Mouse (Mus musculus): ENCODE measurements around the gene Olfr597.
"Not testable (repeated sequence)": the region's sequence is repeated elsewhere in the genome, so short reads cannot be mapped to it uniquely, and the experiment has no call there.

Olfr597 gene

DNA sequence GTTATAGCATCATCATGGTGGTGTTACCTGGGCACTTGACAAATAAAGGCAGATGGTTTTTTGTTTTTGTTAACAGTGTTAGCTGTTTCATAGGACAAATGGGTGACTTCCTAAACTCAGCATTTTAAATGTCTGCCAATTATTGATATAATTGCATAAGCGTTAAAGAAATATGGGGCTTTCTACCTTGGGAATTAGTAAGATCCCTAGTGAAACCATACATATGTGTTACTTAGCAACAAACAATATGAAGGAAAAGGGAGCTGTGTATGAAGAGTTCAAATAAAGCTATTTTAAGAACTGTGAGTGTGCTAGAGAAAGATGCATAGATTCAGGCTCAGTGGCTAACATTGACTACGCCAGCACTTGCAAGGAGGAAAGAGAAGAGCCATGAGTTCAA is at the start of gene Olfr597:
Gene Olfr597 (plus strand): TSS at position 301 of the 400 bp plus-strand sequence.
- not testable (repeated sequence) for ATAC-seq (ENCODE audit: low TSS enrichment)

DNA sequence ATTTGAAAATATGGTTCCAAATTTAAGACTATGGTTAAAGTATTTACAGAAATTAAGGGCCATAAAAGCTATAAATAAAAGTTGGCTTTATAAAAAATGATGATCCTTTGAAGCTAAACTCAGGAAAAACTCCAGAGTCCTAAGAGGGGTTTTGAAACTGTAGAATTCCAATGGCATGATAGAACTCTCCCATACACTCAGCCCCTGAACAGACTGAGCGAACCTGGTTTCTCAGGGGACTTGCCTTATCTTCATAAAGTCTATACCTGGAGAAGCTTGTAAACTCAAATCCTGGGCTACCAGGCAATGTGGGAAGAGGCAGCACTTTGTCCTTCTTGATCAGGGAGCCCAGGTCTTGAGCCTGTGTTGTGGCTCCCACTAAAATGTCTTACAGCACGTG is 10.8 kb upstream of the Olfr597 start, which contains the start of gene Olfr596:
Gene Olfr596 (plus strand): TSS at position 301 of the 400 bp plus-strand sequence.
- ATAC-seq (ENCODE audit: low TSS enrichment), result not testable (repeated sequence)

DNA sequence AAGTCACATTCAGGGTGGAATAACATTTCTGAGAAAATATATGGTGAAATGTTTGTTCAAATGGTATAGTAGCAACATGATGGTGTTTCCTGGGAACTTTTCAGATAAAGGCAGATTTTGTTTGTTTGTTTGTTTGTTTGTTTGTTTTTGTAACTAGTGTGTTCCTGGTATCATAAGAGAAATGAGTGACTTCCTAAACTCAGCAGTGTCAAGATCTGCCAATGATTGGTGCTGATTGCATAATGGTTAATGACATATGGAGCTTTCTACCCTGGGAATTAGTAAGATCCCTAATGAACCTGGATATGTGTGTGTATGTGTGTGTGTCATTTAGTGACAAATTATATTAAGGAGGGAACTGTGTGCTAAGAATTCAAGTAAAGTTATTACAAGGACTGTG is 7.2 kb downstream of the Olfr597 start, which contains the start of gene Olfr598:
Gene Olfr598 (plus strand): TSS at position 301 of the 400 bp plus-strand sequence.
- ATAC-seq (ENCODE audit: low TSS enrichment), result no peak

DNA sequence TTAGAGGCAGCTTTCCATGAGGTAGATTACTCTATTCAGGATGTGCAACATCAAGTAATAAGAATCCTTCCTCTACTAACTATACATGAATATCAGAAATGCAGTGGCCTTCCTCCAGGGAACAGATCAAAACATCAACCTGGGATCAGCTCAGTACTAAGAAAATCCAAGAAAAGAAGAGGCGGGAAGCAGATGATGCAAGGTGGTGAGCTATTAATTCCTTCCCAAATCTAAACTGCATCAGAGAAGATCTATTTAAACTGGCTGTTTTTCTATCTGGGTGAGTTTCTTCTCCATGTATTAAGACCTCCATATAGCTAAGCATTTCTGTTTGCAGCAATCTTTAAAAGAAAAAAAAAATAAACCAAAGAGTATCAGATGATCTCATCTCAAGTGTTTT is 19.5 kb downstream of the Olfr597 start, which contains the start of gene Olfr599:
Gene Olfr599 (plus strand): TSS at position 301 of the 400 bp plus-strand sequence.
- no peak for ATAC-seq (ENCODE audit: low TSS enrichment)

DNA sequence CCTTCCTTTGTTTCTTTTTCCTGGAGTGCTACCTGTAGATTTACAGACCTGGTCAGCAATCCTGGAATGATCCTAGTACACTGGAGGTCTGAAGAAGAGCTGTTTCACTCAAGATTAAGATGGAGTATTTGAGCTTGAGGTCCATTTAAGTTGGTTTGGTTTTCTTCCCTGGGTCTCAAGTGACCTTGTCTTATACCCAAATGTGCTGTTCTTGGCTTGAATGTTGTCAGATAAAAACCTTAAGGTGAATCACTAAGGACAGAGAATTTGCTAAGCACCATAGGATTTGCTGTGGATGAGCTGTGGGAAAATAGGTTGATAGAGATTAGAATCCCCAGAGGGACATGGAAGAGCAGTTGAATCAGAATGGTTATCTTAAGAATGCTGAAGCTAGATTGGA is 33.5 kb downstream of the Olfr597 start, which contains the start of gene Olfr600:
Gene Olfr600 (minus strand): TSS at position 101 of the 400 bp plus-strand sequence.
- ATAC-seq (ENCODE audit: low TSS enrichment), result no peak

DNA sequence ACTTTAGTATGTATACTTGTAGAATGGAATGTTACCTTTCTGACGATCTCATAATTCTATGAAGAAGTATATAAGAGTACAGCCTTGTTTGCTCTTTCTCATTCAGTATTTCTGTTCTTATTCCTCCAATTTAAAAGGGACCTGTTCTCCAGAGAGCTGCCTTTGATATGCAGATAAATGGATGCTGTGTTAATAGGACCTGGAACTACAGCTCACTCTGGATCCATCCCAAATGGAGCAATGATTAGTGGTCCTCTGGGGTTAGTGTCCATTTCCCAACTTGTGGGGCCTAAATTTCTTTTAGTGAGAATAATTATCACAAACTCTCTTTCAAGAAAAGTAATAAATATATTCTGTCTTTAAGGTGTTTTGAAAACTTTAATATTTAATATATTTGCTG is 46.4 kb downstream of the Olfr597 start, which contains the start of gene Olfr601:
Gene Olfr601 (minus strand): TSS at position 101 of the 400 bp plus-strand sequence.
- ATAC-seq (ENCODE audit: low TSS enrichment), result no peak
